Mouse (Mus musculus) stomach, postnatal 0 days (tissue): ENCODE measurements at regions not wholly inside any gene's neighbourhood (a gene's known extent, or its start where the extent isn't known, plus 50 kb on each side); places are given as distances from the start of the nearest gene placed in this dataset.

Experiments used
- CTCF ChIP-seq: IDR thresholded peaks from 2 replicates; pipeline ENCODE4 v1.5.1; 2016; ENCODE audit warnings: antibody characterized with exemption, low read depth, mild to moderate bottlenecking, moderate library complexity
- EP300 ChIP-seq: optimal IDR thresholded peaks from 2 replicates; pipeline ENCODE3; 2016; ENCODE audit warnings: antibody characterized with exemption

- no peak for TF ChIP-seq CTCF
- no peak for TF ChIP-seq EP300
Measured at GRCm38 (mm10) chr1:94503379-94504079, 451.2 kb upstream of the Pdcd1 start.
